ENCODE assay signal across 8 mouse cellular contexts in genomic region chr3:95672461-95672860, GRCm38 (mm10). TPM values are rescaled to one million over a fixed set of nuclear protein-coding genes. Genes with fewer than 3 reads are reported as not detected.
DNase-seq lines count a peak whose midpoint lies in the region; ATAC-seq and TF ChIP-seq lines count a peak whose summit lies in the region.

No protein-coding gene starts in this region.

- no peak for TF ChIP-seq POLR2A in bone marrow, adult 2 months (IDR thresholded peaks at IDR 0.05; ENCODE audit: borderline replicate concordance, control insufficient read depth, low read depth, low read length)

- H3K9ac ChIP-seq in kidney, postnatal 0 days (ENCODE audit: low read depth, low read length), result peak overlapping the region; percentile 8; the same call in 1 of the 2 replicates
- H3K9ac ChIP-seq in limb, embryonic 11.5 days (ENCODE audit: low read length), result peak overlapping the region; percentile 30; the same call in 1 of the 2 replicates
- peak overlapping the region; percentile 54 for H3K9ac ChIP-seq in stomach, embryonic 16.5 days (ENCODE audit: low read length)
- H3K9ac ChIP-seq in midbrain, embryonic 13.5 days (replicated peaks), result no peak overlapping the region; the same call in 1 of the 2 replicates

- no peaks in the 10 kb centered on the region for H3K27me3 ChIP-seq in kidney, postnatal 0 days (ENCODE audit: insufficient read depth, low read length)
- H3K27me3 ChIP-seq in limb, embryonic 11.5 days (ENCODE audit: control insufficient read depth, insufficient read depth, low read length), result no peaks in the 10 kb centered on the region
- H3K27me3 ChIP-seq in stomach, embryonic 16.5 days (ENCODE audit: control insufficient read depth, insufficient read depth, low read length), result no peaks in the 10 kb centered on the region
- no peaks in the 10 kb centered on the region for H3K27me3 ChIP-seq in midbrain, embryonic 13.5 days

- TF ChIP-seq CTCF in kidney, postnatal 0 days (IDR thresholded peaks at IDR 0.05; ENCODE audit: low read depth), result no peak
- TF ChIP-seq CTCF in bone marrow, adult 2 months (IDR thresholded peaks at IDR 0.05; ENCODE audit: control insufficient read depth, insufficient read depth, low read length), result no peak

- H3K4me2 ChIP-seq in kidney, postnatal 0 days (ENCODE audit: low read length), result no peak overlapping the region
- 0 out of 2 replicates have a peak overlapping the region, but pooled peaks have one; percentile 37 for H3K4me2 ChIP-seq in limb, embryonic 11.5 days (ENCODE audit: low read depth, severe bottlenecking)
- H3K4me2 ChIP-seq in stomach, embryonic 16.5 days (ENCODE audit: low read depth, low read length), result 0 out of 2 replicates have a peak overlapping the region, but pooled peaks have one; percentile 43
- no peak overlapping the region for H3K4me2 ChIP-seq in midbrain, embryonic 13.5 days (replicated peaks)

- H3K9me3 ChIP-seq in kidney, postnatal 0 days (replicated peaks; ENCODE audit: low read length), result no peaks in the 10 kb centered on the region
- H3K9me3 ChIP-seq in limb, embryonic 11.5 days (ENCODE audit: control insufficient read depth, low read length), result no peaks in the 10 kb centered on the region
- no peaks in the 10 kb centered on the region for H3K9me3 ChIP-seq in stomach, embryonic 16.5 days (replicated peaks; ENCODE audit: control insufficient read depth, low read length)
- H3K9me3 ChIP-seq in midbrain, embryonic 13.5 days, result no peaks in the 10 kb centered on the region

- peak overlapping the region; percentile 97 for H3K27ac ChIP-seq in kidney, postnatal 0 days
- H3K27ac ChIP-seq in bone marrow, adult 2 months (ENCODE audit: control insufficient read depth, insufficient read depth, low read depth, low read length, poor library complexity), result peak overlapping the region; percentile 97
- H3K27ac ChIP-seq in limb, embryonic 11.5 days (replicated peaks; ENCODE audit: low read depth, low read length), result peak overlapping the region; percentile 5; the same call in 1 of the 2 replicates
- H3K27ac ChIP-seq in stomach, embryonic 16.5 days (ENCODE audit: low read length), result peak overlapping the region; percentile 99
- no peak overlapping the region for H3K27ac ChIP-seq in midbrain, embryonic 13.5 days

- peaks cover 51% of the 10 kb centered on the region for H3K4me1 ChIP-seq in kidney, postnatal 0 days (replicated peaks; ENCODE audit: insufficient read depth, low read length)
- H3K4me1 ChIP-seq in bone marrow, adult 2 months (ENCODE audit: control insufficient read depth, insufficient read depth, low read length), result peaks cover 22% of the 10 kb centered on the region
- peaks cover 43% of the 10 kb centered on the region for H3K4me1 ChIP-seq in limb, embryonic 11.5 days (ENCODE audit: control insufficient read depth, insufficient read depth, low read length)
- H3K4me1 ChIP-seq in stomach, embryonic 16.5 days (ENCODE audit: control insufficient read depth, insufficient read depth, low read length), result peaks cover 70% of the 10 kb centered on the region
- peaks cover 28% of the 10 kb centered on the region for H3K4me1 ChIP-seq in midbrain, embryonic 13.5 days (replicated peaks)

- 23% methylated on average over 3 of the region's 3 CpGs for WGBS in kidney, postnatal 0 days
- WGBS in bone marrow, adult 2 months, result 10% methylated on average over 3 of the region's 3 CpGs
- WGBS in limb, embryonic 11.5 days, result 54% methylated on average over 3 of the region's 3 CpGs
- 17% methylated on average over 3 of the region's 3 CpGs for WGBS in stomach, embryonic 16.5 days
- WGBS in midbrain, embryonic 13.5 days, result 73% methylated on average over 3 of the region's 3 CpGs

- no peak for DNase-seq in kidney, postnatal 0 days (ENCODE audit: low spot score)
- DNase-seq in kidney, adult 11 months, result no peak
- no peak for DNase-seq in limb, embryonic 11.5 days (ENCODE audit: low spot score)
- DNase-seq in yolk sac, embryonic 10.5 days (ENCODE audit: low spot score), result no peak
- DNase-seq in adrenal gland, adult (ENCODE audit: inconsistent age in 2 of 2, low spot score in 1 of 2), result no peak

- H3K4me3 ChIP-seq in kidney, postnatal 0 days (replicated peaks; ENCODE audit: low read depth, low read length), result no peak overlapping the region
- peak overlapping the region; percentile 1 for H3K4me3 ChIP-seq in bone marrow, adult 2 months (replicated peaks; ENCODE audit: control insufficient read depth, low read depth, low read length)
- no peak overlapping the region for H3K4me3 ChIP-seq in limb, embryonic 11.5 days (ENCODE audit: low read depth, low read length)
- H3K4me3 ChIP-seq in stomach, embryonic 16.5 days (replicated peaks; ENCODE audit: low read length), result no peak overlapping the region
- H3K4me3 ChIP-seq in midbrain, embryonic 13.5 days (replicated peaks), result no peak overlapping the region

- peaks cover 11% of the 10 kb centered on the region; the same call in 1 of the 2 replicates for H3K36me3 ChIP-seq in kidney, postnatal 0 days (ENCODE audit: insufficient read depth, low read length)
- peaks cover 4% of the 10 kb centered on the region for H3K36me3 ChIP-seq in limb, embryonic 11.5 days (ENCODE audit: control insufficient read depth, insufficient read depth, low read length)
- H3K36me3 ChIP-seq in stomach, embryonic 16.5 days (ENCODE audit: control insufficient read depth, insufficient read depth, low read length), result no peaks in the 10 kb centered on the region
- H3K36me3 ChIP-seq in midbrain, embryonic 13.5 days, result peaks cover 54% of the 10 kb centered on the region

- ATAC-seq in kidney, postnatal 0 days (replicated peaks; ENCODE audit: low FRiP score, low read depth), result no peak
- ATAC-seq in limb, embryonic 11.5 days (ENCODE audit: insufficient number of reproducible peaks, low FRiP score, low TSS enrichment, low read depth), result no peak
- ATAC-seq in stomach, embryonic 16.5 days (ENCODE audit: insufficient read depth, low FRiP score), result no peak
- ATAC-seq in midbrain, embryonic 13.5 days, result no peak

RNA-seq across cellular contexts. Expression of gene Mcl1, which starts 13.9 kb away (rescaled TPM):
- polyA plus RNA-seq in kidney, postnatal 0 days (2015; fragmentation: Nextera tagmentation; extraction: Ambion mirVana), result 60.9 and 70.2 TPM in 2 replicates
- polyA plus RNA-seq in bone marrow, adult 2 months (2011; ENCODE audit: insufficient read depth, insufficient read length, low replicate concordance, missing spikeins), result 88.8 and 134 TPM in 2 replicates
- 63.2 and 67.9 TPM in 2 replicates for polyA plus RNA-seq in limb, embryonic 11.5 days (2014; fragmentation: Nextera tagmentation; extraction: Ambion mirVana)
- polyA plus RNA-seq in stomach, embryonic 16.5 days (2015; fragmentation: Nextera tagmentation; extraction: Ambion mirVana), result 16.5 and 20.5 TPM in 2 replicates
- polyA plus RNA-seq in midbrain, embryonic 13.5 days (2015; fragmentation: Nextera tagmentation; extraction: Ambion mirVana), result 46.9 and 56.3 TPM in 2 replicates

RNA-seq across cellular contexts. Expression of gene Adamtsl4, which starts 15.3 kb away (rescaled TPM):
- polyA plus RNA-seq in kidney, postnatal 0 days (2015; fragmentation: Nextera tagmentation; extraction: Ambion mirVana), result 3.6 TPM in 2 replicates
- polyA plus RNA-seq in bone marrow, adult 2 months (2011; ENCODE audit: insufficient read depth, insufficient read length, low replicate concordance, missing spikeins), result 1.9 and 2.7 TPM in 2 replicates
- 0.29 and 0.71 TPM in 2 replicates for polyA plus RNA-seq in limb, embryonic 11.5 days (2014; fragmentation: Nextera tagmentation; extraction: Ambion mirVana)
- 13.3 and 20.5 TPM in 2 replicates for polyA plus RNA-seq in stomach, embryonic 16.5 days (2015; fragmentation: Nextera tagmentation; extraction: Ambion mirVana)
- 0.68 and 1.9 TPM in 2 replicates for polyA plus RNA-seq in midbrain, embryonic 13.5 days (2015; fragmentation: Nextera tagmentation; extraction: Ambion mirVana)

RNA-seq across cellular contexts. Expression of gene Ensa, which starts 47.7 kb away (rescaled TPM):
- polyA plus RNA-seq in kidney, postnatal 0 days (2015; fragmentation: Nextera tagmentation; extraction: Ambion mirVana), result 53.8 and 57.3 TPM in 2 replicates
- polyA plus RNA-seq in bone marrow, adult 2 months (2011; ENCODE audit: insufficient read depth, insufficient read length, low replicate concordance, missing spikeins), result 29.3 and 36.2 TPM in 2 replicates
- polyA plus RNA-seq in limb, embryonic 11.5 days (2014; fragmentation: Nextera tagmentation; extraction: Ambion mirVana), result 78.7 and 81.8 TPM in 2 replicates
- 70.3 and 73.0 TPM in 2 replicates for polyA plus RNA-seq in stomach, embryonic 16.5 days (2015; fragmentation: Nextera tagmentation; extraction: Ambion mirVana)
- polyA plus RNA-seq in midbrain, embryonic 13.5 days (2015; fragmentation: Nextera tagmentation; extraction: Ambion mirVana), result 116 TPM in 2 replicates

Comparison
In these comparisons a context has a peak if more than half of its experiments do, and no peak if none do; other contexts are left out.
1. H3K4me2 ChIP-seq: peak in limb, embryonic 11.5 days (single experiment) and stomach, embryonic 16.5 days (single experiment); none in kidney, postnatal 0 days (single experiment) and midbrain, embryonic 13.5 days (single experiment).